ENCODE assay signal across 16 mouse cellular contexts in genomic region chr7:64773465-64773864, GRCm38 (mm10).
DNase-seq lines count a peak whose midpoint lies in the region; ATAC-seq and TF ChIP-seq lines count a peak whose summit lies in the region.
"Had no signal": no experiment of that assay in that cellular context is flagged by ENCODE, and none has a peak within 500 bp of the region (broad histone marks: within the 10 kb centered on the region; RNA-seq: fewer than 3 reads in every experiment).

No protein-coding gene starts in this region.

- 51% methylated on average over 10 of the region's 10 CpGs for WGBS in hindbrain, embryonic 11.5 days
- WGBS in hindbrain, embryonic 14.5 days: 48% methylated on average over 10 of the region's 10 CpGs
- 47% methylated on average over 10 of the region's 10 CpGs for WGBS in lung, embryonic 14.5 days

- H3K36me3 ChIP-seq in hindbrain, embryonic 11.5 days (ENCODE audit: control insufficient read depth, insufficient read depth, low read length): no peaks in the 10 kb centered on the region
- no peaks in the 10 kb centered on the region for H3K36me3 ChIP-seq in hindbrain, embryonic 14.5 days (replicated peaks; ENCODE audit: control insufficient read depth, insufficient read depth)
- no peaks in the 10 kb centered on the region for H3K36me3 ChIP-seq in lung, embryonic 14.5 days (ENCODE audit: insufficient read depth)
- H3K36me3 ChIP-seq: forebrain, embryonic 10.5 days; liver, embryonic 13.5 days had no signal

- H3K4me1 ChIP-seq in hindbrain, embryonic 11.5 days (replicated peaks; ENCODE audit: control insufficient read depth, insufficient read depth, low read length): no peaks in the 10 kb centered on the region; the same call in 1 of the 2 replicates
- no peaks in the 10 kb centered on the region for H3K4me1 ChIP-seq in hindbrain, embryonic 14.5 days (replicated peaks; ENCODE audit: control insufficient read depth, insufficient read depth, low read length)
- no peaks in the 10 kb centered on the region for H3K4me1 ChIP-seq in lung, embryonic 14.5 days (ENCODE audit: insufficient read depth)
- H3K4me1 ChIP-seq: liver, embryonic 13.5 days had no signal

- ATAC-seq in hindbrain, embryonic 11.5 days (ENCODE audit: low FRiP score): no peak
- ATAC-seq in hindbrain, embryonic 14.5 days (ENCODE audit: low FRiP score): no peak
- ATAC-seq in lung, embryonic 14.5 days (ENCODE audit: insufficient read depth): no peak
- ATAC-seq: activated CD4-positive, CD25-positive, alpha-beta regulatory T cell, adult 4 months had no signal

- intact Hi-C loops in gastrocnemius, postnatal 36 days (cut with DNase I): no loop called here

- TF ChIP-seq CTCF in lung, embryonic 14.5 days (IDR thresholded peaks at IDR 0.05; ENCODE audit: low read depth): peak; percentile 23; the same call in 1 of the 2 replicates

- no peak overlapping the region for H3K4me2 ChIP-seq in hindbrain, embryonic 11.5 days (replicated peaks; ENCODE audit: low read depth, low read length)
- H3K4me2 ChIP-seq in hindbrain, embryonic 14.5 days (replicated peaks): no peak overlapping the region
- no peak overlapping the region for H3K4me2 ChIP-seq in lung, embryonic 14.5 days
- H3K4me2 ChIP-seq: liver, embryonic 13.5 days had no signal

- no peak overlapping the region for H3K4me3 ChIP-seq in hindbrain, embryonic 11.5 days (ENCODE audit: low read depth, low read length)
- H3K4me3 ChIP-seq in hindbrain, embryonic 14.5 days (replicated peaks; ENCODE audit: low read length): no peak overlapping the region
- no peak overlapping the region for H3K4me3 ChIP-seq in lung, embryonic 14.5 days (ENCODE audit: low read depth, low read length)
- H3K4me3 ChIP-seq: forebrain, embryonic 10.5 days; heart, adult 2 months; liver, embryonic 13.5 days had no signal

- peak; percentile 34 for DNase-seq in hindbrain, embryonic 11.5 days (ENCODE audit: low spot score)
- DNase-seq in hindbrain, embryonic 14.5 days (ENCODE audit: low spot score): no peak
- no peak for DNase-seq in lung, embryonic 14.5 days
- DNase-seq in lung, postnatal 36 days: no peak
- peak; percentile 3 for DNase-seq in NIH3T3 (ENCODE audit: low read depth)
- peak; percentile 33 for DNase-seq in embryo, embryonic 10.5 days (ENCODE audit: low spot score)
- no peak for DNase-seq in adrenal gland, adult 2 months
- no peak for DNase-seq in gastrocnemius, postnatal 36 days
- DNase-seq: cerebellum, postnatal 25 days; heart, adult 2 months; heart, postnatal 10 days; liver, embryonic 13.5 days; right cerebral cortex, adult 18-20 months; thymus, postnatal 14 days had no signal

- no peak overlapping the region for H3K27ac ChIP-seq in hindbrain, embryonic 11.5 days (ENCODE audit: low read depth, low read length)
- no peak overlapping the region for H3K27ac ChIP-seq in hindbrain, embryonic 14.5 days
- H3K27ac ChIP-seq in lung, embryonic 14.5 days (ENCODE audit: low read depth): no peak overlapping the region
- H3K27ac ChIP-seq: forebrain, embryonic 10.5 days; heart, adult 2 months; liver, embryonic 13.5 days had no signal

- H3K9me3 ChIP-seq in hindbrain, embryonic 11.5 days (ENCODE audit: control insufficient read depth, low read length): no peaks in the 10 kb centered on the region
- H3K9me3 ChIP-seq in hindbrain, embryonic 14.5 days (ENCODE audit: control insufficient read depth, low read length): no peaks in the 10 kb centered on the region
- H3K9me3 ChIP-seq in lung, embryonic 14.5 days (ENCODE audit: low read depth, low read length): no peaks in the 10 kb centered on the region
- H3K9me3 ChIP-seq: forebrain, embryonic 10.5 days; liver, embryonic 13.5 days had no signal

- H3K9ac ChIP-seq in hindbrain, embryonic 11.5 days (ENCODE audit: low read depth, low read length): no peak overlapping the region
- no peak overlapping the region for H3K9ac ChIP-seq in hindbrain, embryonic 14.5 days
- no peak overlapping the region for H3K9ac ChIP-seq in lung, embryonic 14.5 days
- H3K9ac ChIP-seq: liver, embryonic 13.5 days had no signal

- no peaks in the 10 kb centered on the region for H3K27me3 ChIP-seq in hindbrain, embryonic 11.5 days (ENCODE audit: control insufficient read depth, insufficient read depth, low read length)
- no peaks in the 10 kb centered on the region for H3K27me3 ChIP-seq in hindbrain, embryonic 14.5 days (ENCODE audit: control insufficient read depth, insufficient read depth, low read length)
- no peaks in the 10 kb centered on the region for H3K27me3 ChIP-seq in lung, embryonic 14.5 days (ENCODE audit: insufficient read depth, low read length)
- H3K27me3 ChIP-seq: liver, embryonic 13.5 days had no signal

Comparison
In these comparisons a context has a peak if more than half of its experiments do, and no peak if none do; other contexts are left out.
1. DNase-seq: peak in hindbrain, embryonic 11.5 days (single experiment), NIH3T3 (single experiment) and embryo, embryonic 10.5 days (single experiment); none in hindbrain, embryonic 14.5 days (single experiment), lung, embryonic 14.5 days (single experiment), lung, postnatal 36 days (single experiment), adrenal gland, adult 2 months (single experiment) and gastrocnemius, postnatal 36 days (0 of 2).